Mouse (Mus musculus) fibroblast of lung, adult 2 months (primary cell): Measurements from ENCODE around the gene Tdrd12.

Experiments
- DNase-seq: peaks from one replicate; pipeline ENCODE4 v3.0.0-alpha.2; 2011; ENCODE audit warnings: low read depth

Tdrd12 gene

DNA sequence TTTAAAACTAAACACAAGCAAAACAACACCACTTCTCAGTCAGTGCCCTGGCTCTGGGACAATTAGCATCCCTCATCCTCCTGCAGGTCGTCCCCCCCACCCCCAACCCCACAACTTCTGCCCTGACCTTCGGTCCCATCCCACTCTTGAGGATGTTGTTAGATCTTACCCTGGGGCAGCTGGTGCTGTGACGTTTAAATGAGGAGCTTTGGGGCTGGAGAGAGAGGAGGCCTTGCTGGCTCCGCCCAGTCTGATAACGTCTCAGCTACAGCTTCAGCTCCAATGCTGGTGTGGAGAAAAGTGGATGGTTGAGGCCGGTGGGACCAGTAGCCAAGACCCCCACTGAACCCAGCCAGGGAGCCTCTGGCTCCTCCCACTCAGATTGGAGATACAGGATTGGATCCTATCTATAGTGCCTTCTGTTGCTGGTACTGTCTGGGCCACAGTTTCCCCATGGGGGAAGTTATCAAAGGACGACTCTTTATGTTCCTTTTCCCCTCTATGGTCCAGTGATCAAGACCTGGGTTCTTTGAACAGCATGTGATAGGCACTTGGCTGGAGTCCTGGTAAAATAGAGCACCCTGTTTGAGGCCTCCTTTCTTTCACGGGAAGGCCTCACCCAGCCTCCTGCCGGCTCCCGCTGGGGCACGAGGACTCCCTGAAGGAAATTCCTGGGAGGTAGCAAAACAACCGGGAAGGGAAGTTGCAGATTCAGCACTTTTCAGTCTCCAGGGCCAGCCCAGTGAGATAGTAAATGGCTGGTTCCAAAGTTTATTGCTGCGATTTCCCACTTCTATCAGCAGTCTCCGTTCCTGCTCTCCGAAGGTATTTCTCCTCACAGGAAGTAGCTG is 89.3 kb downstream of the Tdrd12 start, which contains the start of gene Slc7a9:
Gene Slc7a9, plus strand, starts transcription at position 801 of the 851 bp plus-strand sequence.
- DNase-seq: no peak

DNA sequence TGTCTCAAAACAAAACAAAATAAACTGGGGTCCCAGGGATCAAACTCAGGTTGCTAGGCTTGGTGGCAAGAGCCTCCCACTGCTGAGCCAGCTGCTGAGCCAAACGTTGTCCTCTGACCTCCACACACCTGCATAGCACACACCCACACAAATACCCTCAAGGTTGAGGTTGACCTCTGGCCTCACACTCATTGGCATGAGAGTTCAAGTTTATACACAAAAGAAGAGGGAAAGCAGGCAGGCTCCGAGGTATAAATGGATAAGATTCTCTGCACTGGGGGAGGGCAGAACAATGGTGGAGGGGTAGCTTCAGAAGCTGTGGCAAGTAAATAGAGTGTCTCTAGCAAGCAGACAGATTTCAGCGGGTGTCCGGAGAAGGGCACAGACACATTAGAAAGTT is 90.0 kb downstream of the Tdrd12 start:
- no peak for DNase-seq

DNA sequence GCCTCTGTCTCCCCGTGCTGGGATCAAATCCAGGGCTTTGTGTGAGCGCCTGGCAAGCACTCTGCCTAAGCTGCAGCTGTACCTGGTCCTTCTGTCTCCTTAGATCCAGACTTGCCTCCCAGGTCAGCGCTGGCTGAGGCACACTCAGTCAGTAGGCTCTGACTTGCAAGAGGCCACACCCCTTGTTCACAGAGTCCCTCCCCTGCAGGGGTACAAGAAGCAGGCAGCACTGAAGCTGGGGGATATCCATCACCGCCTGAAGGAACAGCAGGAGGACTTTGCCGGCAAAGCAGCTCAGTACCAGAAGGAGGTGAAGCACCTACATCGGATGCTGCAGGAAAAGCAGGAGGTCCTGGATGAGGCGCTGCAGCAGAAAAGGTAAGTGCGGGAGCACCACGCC is 102.3 kb downstream of the Tdrd12 start:
- DNase-seq: no peak

DNA sequence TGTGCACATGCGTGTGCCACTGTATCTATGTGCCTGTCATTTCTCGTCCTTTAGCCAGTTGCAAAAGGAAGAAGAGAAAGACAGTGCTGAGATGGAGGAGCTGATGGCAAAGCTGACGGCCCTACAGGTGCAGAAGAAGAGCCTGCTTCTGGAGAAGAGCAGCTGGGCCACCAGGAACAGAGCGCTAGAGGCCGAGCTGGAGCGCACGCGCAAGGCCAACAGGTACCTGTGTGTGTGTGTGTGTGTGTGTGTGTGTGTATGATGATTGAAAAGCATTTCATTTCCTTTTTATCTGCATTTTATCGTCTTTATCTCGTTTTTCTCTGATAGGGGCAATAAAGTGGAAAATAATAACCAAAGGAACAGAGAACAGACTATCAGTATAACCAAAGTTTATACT is 109.4 kb downstream of the Tdrd12 start:
- no peak for DNase-seq

DNA sequence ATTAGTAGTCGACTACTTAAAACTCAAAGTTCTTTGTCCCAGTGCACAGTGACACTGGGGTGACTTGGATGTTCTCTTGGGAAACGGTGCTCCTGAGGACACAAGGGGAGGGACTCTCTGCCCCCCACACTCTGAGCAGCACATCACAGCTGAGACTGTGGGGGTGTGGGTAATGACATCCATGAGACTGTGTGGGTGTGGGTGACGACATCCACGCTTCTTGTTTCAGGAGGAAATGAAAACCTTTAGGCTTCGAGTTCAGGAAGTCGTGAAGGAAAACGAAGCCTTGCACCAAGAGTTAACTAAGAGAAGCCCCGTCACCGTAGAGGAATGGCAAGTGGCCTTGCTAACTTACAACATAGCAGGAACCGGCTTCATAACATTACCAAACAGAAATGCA is 114.5 kb downstream of the Tdrd12 start:
- DNase-seq: no peak
